Mouse (Mus musculus) stomach, postnatal 0 days (tissue): Measurements from ENCODE around the gene Kiss1r. TPM values are rescaled to one million over a fixed set of nuclear protein-coding genes. Genes with fewer than 3 reads are reported as not detected.

ENCODE experiments used
- ATAC-seq: fragments of 200-750 bp; cut with Nextera tagmentation; 2 replicates; pipeline ENCODE4 v1.8.0; 2017; ENCODE audit not compliant: low FRiP score, low TSS enrichment
- DNase-seq: peaks from one replicate; pipeline ENCODE4 v3.0.0-alpha.2; 2016; ENCODE audit warnings: low spot score
- H3K27ac ChIP-seq: fragments of 300-500 bp; sonication (generic); replicated peaks from 2 replicates; pipeline ENCODE4 v1.5.1; 2014; ENCODE audit warnings: mild to moderate bottlenecking, control low read depth
- H3K27me3 ChIP-seq: fragments of 300-500 bp; sonication (generic); 2 replicates; pipeline ENCODE4 v1.6.1; 2014; ENCODE audit warnings: low read length; ENCODE audit not compliant: control insufficient read depth, insufficient read depth
- H3K36me3 ChIP-seq: fragments of 300-500 bp; sonication (generic); 2 replicates; pipeline ENCODE4 v1.6.1; 2014; ENCODE audit warnings: low read length, mixed read lengths; ENCODE audit not compliant: control insufficient read depth, insufficient read depth
- H3K4me1 ChIP-seq: fragments of 300-500 bp; sonication (generic); replicated peaks from 2 replicates; pipeline ENCODE4 v1.6.1; 2014; ENCODE audit warnings: antibody characterized with exemption; ENCODE audit not compliant: control insufficient read depth, insufficient read depth
- H3K4me2 ChIP-seq: fragments of 300-500 bp; sonication (generic); replicated peaks from 2 replicates; pipeline ENCODE4 v1.6.1; 2014; ENCODE audit warnings: low read depth, mild to moderate bottlenecking, control low read depth, moderate library complexity
- H3K4me3 ChIP-seq: fragments of 300-500 bp; sonication (generic); 2 replicates; pipeline ENCODE4 v1.5.1; 2014; ENCODE audit warnings: low read depth, low read length, control low read depth
- H3K9ac ChIP-seq: fragments of 300-500 bp; sonication (generic); 2 replicates; pipeline ENCODE4 v1.6.1; 2014; ENCODE audit warnings: mild to moderate bottlenecking, low read length, control low read depth, mixed read lengths
- H3K9me3 ChIP-seq: fragments of 300-500 bp; sonication (generic); 2 replicates; pipeline ENCODE4 v1.6.1; 2016; ENCODE audit warnings: low read length; ENCODE audit not compliant: control insufficient read depth
- CTCF ChIP-seq: IDR thresholded peaks from 2 replicates; pipeline ENCODE4 v1.5.1; 2016; ENCODE audit warnings: antibody characterized with exemption, low read depth, mild to moderate bottlenecking, moderate library complexity
- EP300 ChIP-seq: optimal IDR thresholded peaks from 2 replicates; pipeline ENCODE3; 2016; ENCODE audit warnings: antibody characterized with exemption
- WGBS: fragments of 180-500 bp; shearing (Covaris S2); extraction: QIAGEN DNeasy Blood & Tissue Kit; methylation state at CpG from one replicate; pipeline ENCODE4 v1.1.7; 2014; 5-methylcytosine and 5-hydroxymethylcytosine counted together
- polyA plus RNA-seq: library from polyadenylated mRNA; unstranded; fragments of >200 nt; fragmentation: Nextera tagmentation; extraction: Ambion mirVana; gene quantifications from 2 replicates; pipeline ENCODE4 v1.2.1, GENCODE M21; 2015

Kiss1r gene
- polyA plus RNA-seq, 1 experiment from 2014 or later, result 0.79 TPM

DNA sequence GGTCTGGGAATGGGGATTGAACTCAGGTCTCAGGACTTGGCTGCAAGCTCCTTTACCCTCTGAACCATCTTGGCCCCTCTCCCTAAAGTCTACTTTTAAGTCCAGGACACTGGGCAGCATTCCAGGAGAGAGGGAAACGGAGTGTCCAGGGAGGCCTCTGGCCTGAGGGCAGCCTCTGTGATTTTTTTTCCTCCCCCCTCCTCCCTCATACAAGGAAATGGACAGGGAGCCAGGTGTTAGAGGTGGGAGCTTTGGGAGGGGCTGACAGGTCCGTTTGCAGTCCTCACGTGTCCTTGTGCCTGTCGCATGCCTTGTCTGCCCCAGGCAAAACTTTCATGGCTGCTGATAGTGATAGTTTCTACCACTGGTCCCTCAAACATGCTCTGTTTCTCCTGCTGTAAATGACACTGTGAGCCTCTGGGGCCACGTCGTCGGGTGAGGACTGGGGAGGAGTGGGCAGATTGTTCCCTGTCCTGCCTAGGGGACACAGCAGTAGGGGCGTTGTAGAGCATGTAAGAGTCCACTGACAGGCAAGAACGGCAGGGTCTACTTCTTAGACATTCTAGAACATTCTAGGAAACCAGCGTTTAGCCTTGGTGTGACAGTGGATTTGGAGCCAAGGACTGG lies 19.6 kb downstream of the Kiss1r start:
- 37% methylated on average over 10 of the region's 10 CpGs for WGBS
- Histone ChIP-seq H3K4me3 (peak overlapping the region; percentile 8; the same call in 1 of the 2 replicates), H3K27ac (peak overlapping the region; percentile 79), H3K9me3 (no peaks in the 10 kb centered on the region), H3K27me3 (no peaks in the 10 kb centered on the region), H3K4me2 (peak overlapping the region; percentile 29; the same call in 1 of the 2 replicates), H3K4me1 (peaks cover 23% of the 10 kb centered on the region), H3K9ac (0 out of 2 replicates have a peak overlapping the region, but pooled peaks have one; percentile 27), H3K36me3 (peaks cover 2% of the 10 kb centered on the region; the same call in 1 of the 2 replicates)
- 0 out of 2 replicates have a peak, but pooled peaks have one; percentile 2 for ATAC-seq
- TF ChIP-seq CTCF, result no peak
- no peak for TF ChIP-seq EP300
- peak; percentile 49 for DNase-seq

DNA sequence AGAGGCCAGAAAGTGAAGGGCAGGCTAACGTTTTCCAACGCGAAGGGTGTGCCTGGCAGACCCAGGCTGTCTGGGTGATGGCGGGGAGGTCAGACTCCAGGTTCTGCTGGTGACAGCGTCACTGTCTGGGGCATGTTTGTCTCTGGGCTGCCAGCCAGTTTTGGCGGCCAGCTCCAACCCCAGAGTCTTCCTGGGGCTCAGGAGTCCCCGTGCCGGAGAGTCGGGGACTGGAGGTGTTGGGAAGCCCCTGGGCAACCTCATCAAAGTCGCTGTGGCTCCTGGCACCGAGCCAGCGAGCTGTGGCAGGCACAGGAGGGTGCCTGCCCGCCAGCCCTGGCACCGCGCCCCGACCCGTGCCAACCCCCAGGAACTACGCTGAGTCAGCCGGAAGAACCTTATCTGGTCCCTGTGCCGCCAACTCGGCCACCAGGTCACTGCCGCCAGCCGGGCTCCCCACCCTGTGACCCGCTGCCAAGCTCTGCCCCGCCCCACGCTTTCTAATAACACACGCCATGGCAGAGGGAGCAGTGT lies 20.2 kb downstream of the Kiss1r start:
- TF ChIP-seq EP300, result no peak
- TF ChIP-seq CTCF, result no peak
- H3K27ac ChIP-seq, result peak overlapping the region; percentile 79
- no peaks in the 10 kb centered on the region; the same call in 1 of the 2 replicates for H3K36me3 ChIP-seq
- peaks cover 23% of the 10 kb centered on the region for H3K4me1 ChIP-seq
- 34% methylated on average over 23 of the region's 27 CpGs for WGBS
- peak overlapping the region; percentile 8; the same call in 1 of the 2 replicates for H3K4me3 ChIP-seq
- H3K27me3 ChIP-seq, result no peaks in the 10 kb centered on the region
- H3K4me2 ChIP-seq, result peak overlapping the region; percentile 29
- H3K9ac ChIP-seq, result peak overlapping the region; percentile 27; the same call in 1 of the 2 replicates
- H3K9me3 ChIP-seq, result no peaks in the 10 kb centered on the region
- peak; percentile 79 for ATAC-seq
- DNase-seq, result peak; percentile 92

DNA sequence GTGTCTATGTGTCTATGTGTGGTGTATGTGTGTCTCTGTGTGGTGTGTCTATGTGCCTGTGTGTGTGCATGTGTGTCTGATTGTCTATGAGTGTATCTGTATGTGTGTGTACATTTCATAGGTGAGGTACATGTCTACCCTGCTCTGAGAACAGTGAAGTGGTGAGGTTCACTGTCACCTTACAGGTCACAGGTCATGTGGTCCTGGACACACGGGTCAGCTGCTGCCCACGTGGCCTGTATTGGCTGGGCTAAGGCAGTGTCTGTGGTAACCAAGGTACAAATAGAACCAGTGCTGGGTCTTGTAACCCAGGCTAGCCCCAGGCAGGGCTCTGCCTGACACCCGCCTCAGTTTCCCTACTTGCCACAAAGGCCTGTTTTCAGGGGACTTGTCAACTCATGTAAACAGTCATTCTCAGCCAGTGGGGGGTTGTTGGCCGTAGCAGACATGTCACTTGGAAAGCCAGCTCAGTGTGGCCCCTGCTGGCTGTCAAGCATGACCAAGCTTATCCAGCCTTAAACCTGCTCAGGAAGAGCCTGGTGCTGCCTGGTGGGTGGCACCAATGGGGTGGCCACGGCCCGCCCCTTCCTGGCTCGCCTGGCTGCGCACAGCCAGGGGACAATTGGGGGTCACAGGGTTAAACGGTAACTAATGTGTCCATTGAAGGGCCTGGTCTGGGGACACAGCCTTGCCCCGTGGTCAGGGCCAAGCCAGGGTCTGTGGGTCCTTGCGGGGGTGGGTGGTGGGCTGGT lies 21.2 kb downstream of the Kiss1r start:
- no peak overlapping the region for H3K4me3 ChIP-seq
- no peaks in the 10 kb centered on the region for H3K27me3 ChIP-seq
- no peaks in the 10 kb centered on the region for H3K36me3 ChIP-seq
- DNase-seq (no peak), ATAC-seq (no peak)
- no peak overlapping the region for H3K4me2 ChIP-seq
- WGBS, result 77% methylated on average over 11 of the region's 11 CpGs
- H3K4me1 ChIP-seq, result peaks cover 19% of the 10 kb centered on the region
- H3K9me3 ChIP-seq, result no peaks in the 10 kb centered on the region
- H3K27ac ChIP-seq, result peak overlapping the region; percentile 18; the same call in 1 of the 2 replicates
- no peak overlapping the region for H3K9ac ChIP-seq
- TF ChIP-seq EP300, result no peak
- TF ChIP-seq CTCF, result no peak

DNA sequence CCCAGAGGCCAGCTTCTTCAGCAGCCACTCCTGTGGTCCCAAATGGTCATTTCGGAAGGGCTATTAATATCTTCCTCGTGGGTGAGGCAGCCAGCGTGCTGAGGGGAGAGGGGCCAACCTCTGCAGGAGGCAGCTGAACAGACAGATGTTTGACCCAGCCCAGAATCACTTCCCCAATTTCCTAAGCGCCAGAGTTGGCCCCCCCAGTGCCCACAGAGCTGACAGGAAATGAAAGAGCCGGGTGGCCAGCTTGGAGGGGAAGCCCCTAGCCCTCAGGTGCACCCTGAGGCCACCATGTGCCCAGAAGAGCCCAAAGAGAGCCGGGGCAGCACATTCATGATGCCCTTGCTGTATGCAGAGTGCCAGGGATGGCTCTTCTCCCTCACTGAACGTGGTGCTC lies 24.0 kb downstream of the Kiss1r start:
- Histone ChIP-seq H3K27ac (no peak overlapping the region), H3K36me3 (no peaks in the 10 kb centered on the region), H3K4me3 (no peak overlapping the region), H3K4me2 (no peak overlapping the region), H3K4me1 (0 out of 2 replicates have a peak, but pooled peaks cover 6% of the 10 kb centered on the region), H3K9me3 (no peaks in the 10 kb centered on the region), H3K27me3 (no peaks in the 10 kb centered on the region), H3K9ac (no peak overlapping the region)
- TF ChIP-seq EP300 (no peak), CTCF (no peak)
- WGBS, result 64% methylated on average over 7 of the region's 7 CpGs
- DNase-seq (no peak), ATAC-seq (no peak)

DNA sequence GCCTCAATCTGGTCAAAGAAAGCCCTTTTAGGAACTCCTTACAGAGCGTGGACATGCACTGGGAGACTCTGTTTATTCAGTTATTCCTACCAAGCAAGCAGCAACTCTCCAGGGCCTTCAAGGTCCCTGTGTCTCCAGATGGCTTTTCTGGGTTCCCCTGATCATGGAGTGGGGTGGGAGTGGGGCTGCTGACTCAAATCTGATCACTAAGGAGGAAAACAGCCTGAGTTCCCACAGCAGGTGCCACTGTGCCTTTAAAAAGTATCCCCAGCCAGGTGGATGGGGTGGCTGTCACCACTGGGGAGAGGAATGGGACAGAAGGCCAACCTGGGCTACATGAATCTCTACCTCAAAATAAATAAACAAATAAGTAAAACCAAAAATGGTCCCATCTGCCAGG lies 26.2 kb downstream of the Kiss1r start:
- peaks cover 5% of the 10 kb centered on the region; the same call in 1 of the 2 replicates for H3K4me1 ChIP-seq
- H3K27me3 ChIP-seq, result no peaks in the 10 kb centered on the region
- H3K36me3 ChIP-seq, result no peaks in the 10 kb centered on the region
- H3K9me3 ChIP-seq, result no peaks in the 10 kb centered on the region
- TF ChIP-seq EP300 (no peak), CTCF (no peak)
- no peak overlapping the region for H3K4me3 ChIP-seq
- 0 out of 2 replicates have a peak overlapping the region, but pooled peaks have one; percentile 9 for H3K9ac ChIP-seq
- no peak for DNase-seq
- 81% methylated on average over 1 of the region's 1 CpGs for WGBS
- no peak overlapping the region for H3K4me2 ChIP-seq
- no peak for ATAC-seq
- peak overlapping the region; percentile 61 for H3K27ac ChIP-seq
